Mouse (Mus musculus): ENCODE data around the gene Dhps.
"Not testable (repeated sequence)": the region's sequence is repeated elsewhere in the genome, so short reads cannot be mapped to it uniquely, and the experiment has no call there.

DNA sequence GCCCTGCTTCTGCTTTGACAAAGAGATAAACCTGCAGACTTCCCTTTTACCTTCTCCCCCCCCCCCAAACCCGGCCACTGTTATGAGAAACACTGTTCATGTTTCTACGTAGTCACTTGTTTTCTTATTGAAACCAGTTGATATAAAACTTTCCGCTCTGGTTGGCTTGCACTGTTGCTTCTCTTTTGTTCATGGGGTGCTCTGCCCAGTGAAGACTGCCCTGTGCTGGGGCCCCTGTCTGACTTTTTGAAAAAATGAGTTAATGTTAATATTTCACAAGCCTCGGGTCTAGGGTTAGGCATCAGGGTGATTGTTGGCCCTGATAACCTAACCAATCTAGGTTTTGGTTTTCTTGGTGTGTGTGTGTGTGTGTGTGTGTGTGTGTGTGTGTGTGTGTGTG lies 10.6 kb downstream of the Dhps start:
- TF ChIP-seq CTCF, EP300 (IDR thresholded peaks at IDR 0.05; ENCODE audit: low read depth): not testable (repeated sequence)
